Comparison of ENCODE assay signal across 40 mouse cellular contexts in genomic region chr7:106725654-106726053, GRCm38 (mm10). TPM values are rescaled to one million over a fixed set of nuclear protein-coding genes. Genes with fewer than 3 reads are reported as not detected.
"Had no signal": no experiment of that assay in that cellular context is flagged by ENCODE, and none has a peak within 500 bp of the region (broad histone marks: within the 10 kb centered on the region; RNA-seq: fewer than 3 reads in every experiment).

No protein-coding gene starts in this region.

RNA-seq across cellular contexts. Expression of gene Olfr695, which starts 9.5 kb away (rescaled TPM):
- total RNA-seq: left cerebral cortex, adult 8-10 months; left cerebral cortex, postnatal 10 days; left cerebral cortex, postnatal 14 days; left cerebral cortex, postnatal 25 days; left cerebral cortex, postnatal 36 days; left cerebral cortex, postnatal 4 days; liver, adult 2 months; megakaryocyte, adult 5-6 weeks; megakaryocyte-erythroid progenitor cell, adult 5-6 weeks; midbrain, postnatal 0 days; monocyte, adult 5-6 weeks had no signal
- polyA plus RNA-seq: limb, embryonic 10.5 days; limb, embryonic 11.5 days; limb, embryonic 12.5 days; limb, embryonic 13.5 days; limb, embryonic 14.5 days; limb, embryonic 15.5 days; liver, adult 2 months; liver, embryonic 11.5 days; liver, embryonic 12.5 days; liver, embryonic 13.5 days; liver, embryonic 15.5 days; liver, embryonic 16.5 days; liver, postnatal 0 days; lung, adult 2 months; lung, embryonic 14.5 days; lung, embryonic 15.5 days; lung, embryonic 16.5 days; lung, postnatal 0 days; macrophage; midbrain, embryonic 10.5 days; midbrain, embryonic 11.5 days; midbrain, embryonic 12.5 days; midbrain, embryonic 13.5 days; midbrain, embryonic 14.5 days; midbrain, embryonic 15.5 days; midbrain, embryonic 16.5 days; midbrain, postnatal 0 days; myocyte; neural tube, embryonic 11.5 days; neural tube, embryonic 12.5 days had no signal

RNA-seq across cellular contexts. Expression of gene Olfr697, which starts 16.6 kb away (rescaled TPM):
- total RNA-seq: left cerebral cortex, adult 8-10 months; left cerebral cortex, postnatal 10 days; left cerebral cortex, postnatal 14 days; left cerebral cortex, postnatal 25 days; left cerebral cortex, postnatal 36 days; left cerebral cortex, postnatal 4 days; liver, adult 2 months; megakaryocyte progenitor cell, adult 5-6 weeks; megakaryocyte, adult 5-6 weeks; megakaryocyte-erythroid progenitor cell, adult 5-6 weeks; monocyte, adult 5-6 weeks had no signal
- polyA plus RNA-seq: limb, embryonic 10.5 days; limb, embryonic 11.5 days; limb, embryonic 12.5 days; limb, embryonic 13.5 days; limb, embryonic 14.5 days; limb, embryonic 15.5 days; liver, adult 2 months; liver, embryonic 11.5 days; liver, embryonic 12.5 days; liver, embryonic 13.5 days; liver, embryonic 15.5 days; liver, embryonic 16.5 days; liver, postnatal 0 days; lung, adult 2 months; lung, embryonic 14.5 days; lung, embryonic 15.5 days; lung, embryonic 16.5 days; lung, postnatal 0 days; macrophage; midbrain, embryonic 10.5 days; midbrain, embryonic 11.5 days; midbrain, embryonic 12.5 days; midbrain, embryonic 13.5 days; midbrain, embryonic 14.5 days; midbrain, embryonic 15.5 days; midbrain, embryonic 16.5 days; midbrain, postnatal 0 days; myocyte; neural tube, embryonic 11.5 days; neural tube, embryonic 12.5 days had no signal

RNA-seq across cellular contexts. Expression of gene Olfr698, which starts 29.5 kb away (rescaled TPM):
- total RNA-seq: left cerebral cortex, postnatal 10 days; left cerebral cortex, postnatal 14 days; left cerebral cortex, postnatal 25 days; left cerebral cortex, postnatal 36 days; left cerebral cortex, postnatal 4 days; liver, adult 2 months; megakaryocyte progenitor cell, adult 5-6 weeks; megakaryocyte, adult 5-6 weeks; megakaryocyte-erythroid progenitor cell, adult 5-6 weeks; midbrain, postnatal 0 days; monocyte, adult 5-6 weeks had no signal
- polyA plus RNA-seq: limb, embryonic 10.5 days; limb, embryonic 11.5 days; limb, embryonic 12.5 days; limb, embryonic 13.5 days; limb, embryonic 14.5 days; limb, embryonic 15.5 days; liver, adult 2 months; liver, embryonic 11.5 days; liver, embryonic 12.5 days; liver, embryonic 13.5 days; liver, embryonic 15.5 days; liver, embryonic 16.5 days; liver, postnatal 0 days; lung, adult 2 months; lung, embryonic 14.5 days; lung, embryonic 15.5 days; lung, embryonic 16.5 days; lung, postnatal 0 days; macrophage; midbrain, embryonic 10.5 days; midbrain, embryonic 11.5 days; midbrain, embryonic 12.5 days; midbrain, embryonic 13.5 days; midbrain, embryonic 14.5 days; midbrain, embryonic 15.5 days; midbrain, embryonic 16.5 days; midbrain, postnatal 0 days; myocyte; neural tube, embryonic 11.5 days; neural tube, embryonic 12.5 days had no signal

RNA-seq across cellular contexts. Expression of gene Olfr694, which starts 34.0 kb away (rescaled TPM):
- total RNA-seq: left cerebral cortex, adult 8-10 months; left cerebral cortex, postnatal 10 days; left cerebral cortex, postnatal 14 days; left cerebral cortex, postnatal 25 days; left cerebral cortex, postnatal 36 days; left cerebral cortex, postnatal 4 days; liver, adult 2 months; megakaryocyte progenitor cell, adult 5-6 weeks; megakaryocyte-erythroid progenitor cell, adult 5-6 weeks; midbrain, postnatal 0 days; monocyte, adult 5-6 weeks had no signal
- polyA plus RNA-seq: limb, embryonic 10.5 days; limb, embryonic 11.5 days; limb, embryonic 12.5 days; limb, embryonic 13.5 days; limb, embryonic 14.5 days; limb, embryonic 15.5 days; liver, adult 2 months; liver, embryonic 11.5 days; liver, embryonic 12.5 days; liver, embryonic 13.5 days; liver, embryonic 15.5 days; liver, embryonic 16.5 days; liver, postnatal 0 days; lung, adult 2 months; lung, embryonic 14.5 days; lung, embryonic 15.5 days; lung, embryonic 16.5 days; lung, postnatal 0 days; macrophage; midbrain, embryonic 10.5 days; midbrain, embryonic 11.5 days; midbrain, embryonic 12.5 days; midbrain, embryonic 13.5 days; midbrain, embryonic 14.5 days; midbrain, embryonic 15.5 days; midbrain, embryonic 16.5 days; midbrain, postnatal 0 days; myocyte; neural tube, embryonic 11.5 days; neural tube, embryonic 12.5 days had no signal

RNA-seq across cellular contexts. Expression of gene Olfr693, which starts 45.3 kb away (rescaled TPM):
- total RNA-seq: left cerebral cortex, adult 8-10 months; left cerebral cortex, postnatal 10 days; left cerebral cortex, postnatal 14 days; left cerebral cortex, postnatal 25 days; left cerebral cortex, postnatal 36 days; left cerebral cortex, postnatal 4 days; liver, adult 2 months; megakaryocyte progenitor cell, adult 5-6 weeks; megakaryocyte, adult 5-6 weeks; megakaryocyte-erythroid progenitor cell, adult 5-6 weeks; midbrain, postnatal 0 days; monocyte, adult 5-6 weeks had no signal
- polyA plus RNA-seq: limb, embryonic 10.5 days; limb, embryonic 11.5 days; limb, embryonic 12.5 days; limb, embryonic 13.5 days; limb, embryonic 14.5 days; limb, embryonic 15.5 days; liver, adult 2 months; liver, embryonic 11.5 days; liver, embryonic 12.5 days; liver, embryonic 13.5 days; liver, embryonic 15.5 days; liver, embryonic 16.5 days; liver, postnatal 0 days; lung, adult 2 months; lung, embryonic 14.5 days; lung, embryonic 15.5 days; lung, embryonic 16.5 days; lung, postnatal 0 days; macrophage; midbrain, embryonic 10.5 days; midbrain, embryonic 11.5 days; midbrain, embryonic 12.5 days; midbrain, embryonic 13.5 days; midbrain, embryonic 14.5 days; midbrain, embryonic 16.5 days; midbrain, postnatal 0 days; myocyte; neural tube, embryonic 11.5 days; neural tube, embryonic 12.5 days had no signal
